Comparison of ENCODE assay signal across 18 mouse cellular contexts in the genomic region with DNA sequence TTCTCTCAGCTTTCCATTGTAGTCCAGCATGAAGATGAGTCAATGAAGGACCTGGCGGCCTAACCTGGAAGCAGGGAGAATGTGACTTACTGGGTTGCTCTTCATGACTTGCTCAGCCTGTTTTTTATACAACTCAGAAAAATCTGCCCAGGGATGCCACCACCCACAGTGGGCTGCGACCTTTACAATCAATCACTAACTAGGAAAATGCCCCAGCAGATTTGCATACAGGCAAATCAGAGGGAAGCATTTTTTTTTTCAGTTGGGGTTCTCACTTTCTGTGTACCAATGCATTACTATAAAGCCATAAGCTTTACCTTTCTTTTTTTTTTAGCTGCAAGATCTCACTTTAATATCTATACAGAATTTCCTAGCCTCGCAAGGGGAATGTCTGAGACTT.
"Had no signal": no experiment of that assay in that cellular context is flagged by ENCODE, and none has a peak within 500 bp of the region (broad histone marks: within the 10 kb centered on the region; RNA-seq: fewer than 3 reads in every experiment).

No protein-coding gene starts in this region.

- H3K27ac ChIP-seq: heart, embryonic 10.5 days; hindbrain, embryonic 13.5 days; hindbrain, embryonic 15.5 days; hindbrain, postnatal 0 days; limb, embryonic 13.5 days; limb, embryonic 15.5 days; liver, embryonic 12.5 days; liver, embryonic 14.5 days had no signal

- H3K9ac ChIP-seq: heart, embryonic 12.5 days; hindbrain, embryonic 13.5 days; hindbrain, embryonic 15.5 days; limb, embryonic 13.5 days; limb, embryonic 15.5 days; liver, embryonic 12.5 days; liver, embryonic 14.5 days had no signal

- H3K4me2 ChIP-seq: heart, embryonic 12.5 days; hindbrain, embryonic 13.5 days; hindbrain, embryonic 15.5 days; limb, embryonic 13.5 days; limb, embryonic 15.5 days; liver, embryonic 12.5 days had no signal

- H3K27me3 ChIP-seq: heart, embryonic 12.5 days; hindbrain, embryonic 13.5 days; hindbrain, embryonic 15.5 days; limb, embryonic 13.5 days; limb, embryonic 15.5 days; liver, embryonic 12.5 days had no signal

- ATAC-seq: hindbrain, postnatal 0 days; intestine, embryonic 16.5 days; liver, embryonic 12.5 days had no signal

- DNase-seq: gastrocnemius, postnatal 14 days; gastrocnemius, postnatal 36 days; heart, adult 18-20 months; heart, postnatal 10 days; layer of hippocampus, adult 9-11 months; layer of hippocampus, postnatal 36 days; left cerebral cortex, postnatal 4 days; lung, adult 18-20 months had no signal

- H3K4me3 ChIP-seq: heart, embryonic 10.5 days; heart, embryonic 12.5 days; hindbrain, embryonic 13.5 days; hindbrain, embryonic 15.5 days; limb, embryonic 13.5 days; limb, embryonic 15.5 days; liver, embryonic 12.5 days had no signal

- H3K4me1 ChIP-seq: heart, embryonic 10.5 days; heart, embryonic 12.5 days; hindbrain, embryonic 13.5 days; hindbrain, embryonic 15.5 days; limb, embryonic 13.5 days; limb, embryonic 15.5 days; liver, embryonic 12.5 days had no signal

- H3K9me3 ChIP-seq: heart, embryonic 10.5 days; heart, embryonic 12.5 days; hindbrain, embryonic 13.5 days; hindbrain, embryonic 15.5 days; limb, embryonic 13.5 days; limb, embryonic 15.5 days; liver, embryonic 12.5 days had no signal

- H3K36me3 ChIP-seq: heart, embryonic 10.5 days; heart, embryonic 12.5 days; hindbrain, embryonic 13.5 days; hindbrain, embryonic 15.5 days; limb, embryonic 13.5 days; limb, embryonic 15.5 days; liver, embryonic 12.5 days had no signal
